Mouse (Mus musculus) heart, embryonic 10.5 days (tissue): ENCODE measurements around the gene Cyp4x1. TPM values are rescaled to one million over a fixed set of nuclear protein-coding genes. Genes with fewer than 3 reads are reported as not detected.
A peak's percentile ranks its signal among the peaks of the same experiment; 100 is the strongest.

Source experiments
- DNase-seq: peaks from one replicate; pipeline ENCODE4 v3.0.0-alpha.2; 2017; ENCODE audit warnings: low spot score
- H3K27ac ChIP-seq: fragments of 300-500 bp; sonication (generic); 2 replicates; pipeline ENCODE4 v1.5.1; 2016; ENCODE audit warnings: mild to moderate bottlenecking
- H3K27me3 ChIP-seq: fragments of 300-500 bp; sonication (generic); 2 replicates; pipeline ENCODE4 v1.6.1; 2016; ENCODE audit warnings: mild to moderate bottlenecking; ENCODE audit not compliant: poor library complexity, insufficient read depth, severe bottlenecking
- H3K36me3 ChIP-seq: fragments of 300-500 bp; sonication (generic); 2 replicates; pipeline ENCODE4 v1.6.1; 2016; ENCODE audit warnings: mild to moderate bottlenecking, moderate library complexity
- H3K4me1 ChIP-seq: fragments of 300-500 bp; sonication (generic); 2 replicates; pipeline ENCODE4 v1.6.1; 2016; ENCODE audit warnings: mild to moderate bottlenecking
- H3K4me3 ChIP-seq: fragments of 300-500 bp; sonication (generic); 2 replicates; pipeline ENCODE4 v1.5.1; 2016; ENCODE audit warnings: mild to moderate bottlenecking, moderate library complexity
- H3K9me3 ChIP-seq: fragments of 300-500 bp; sonication (generic); 2 replicates; pipeline ENCODE4 v1.6.1; 2016; ENCODE audit warnings: mild to moderate bottlenecking, moderate library complexity
- WGBS: fragments of 180-500 bp; shearing (Covaris S2); methylation state at CpG from one replicate; pipeline ENCODE4 v1.1.7; 2016; 5-methylcytosine and 5-hydroxymethylcytosine counted together
- polyA plus RNA-seq: library from polyadenylated mRNA; unstranded; fragments of >200 nt; fragmentation: Nextera tagmentation; extraction: Ambion mirVana; gene quantifications from 2 replicates; pipeline ENCODE4 v1.2.1, GENCODE M21; 2016

Gene Cyp4x1
- polyA plus RNA-seq, 1 experiment from 2014 or later: 0.21 TPM

DNA sequence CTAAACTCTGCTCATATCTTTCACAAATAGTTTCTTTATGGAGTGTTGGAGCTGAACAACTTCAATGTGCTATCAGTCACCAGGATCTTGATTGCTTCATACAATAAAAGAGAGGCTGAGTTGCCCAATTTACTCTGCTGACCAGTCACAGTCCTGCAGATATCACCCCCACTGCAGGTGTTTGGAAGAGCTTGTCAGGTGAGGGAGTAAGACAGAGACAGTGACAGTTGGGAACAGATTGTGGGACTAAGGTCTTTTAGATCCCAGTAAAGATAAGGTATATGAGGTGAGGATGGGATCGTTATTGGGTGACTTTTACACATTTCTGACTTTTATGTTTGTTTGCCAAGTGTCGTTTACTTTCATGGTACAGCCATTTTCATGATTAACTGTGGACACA lies 22.9 kb downstream of the Cyp4x1 start:
- H3K4me1 ChIP-seq: no peaks in the 10 kb centered on the region
- no peak overlapping the region for H3K27ac ChIP-seq
- 70% methylated on average over 2 of the region's 2 CpGs for WGBS
- no peak overlapping the region for H3K4me3 ChIP-seq
- no peaks in the 10 kb centered on the region for H3K36me3 ChIP-seq
- DNase-seq: no peak
- H3K9me3 ChIP-seq: no peaks in the 10 kb centered on the region
- no peaks in the 10 kb centered on the region for H3K27me3 ChIP-seq

DNA sequence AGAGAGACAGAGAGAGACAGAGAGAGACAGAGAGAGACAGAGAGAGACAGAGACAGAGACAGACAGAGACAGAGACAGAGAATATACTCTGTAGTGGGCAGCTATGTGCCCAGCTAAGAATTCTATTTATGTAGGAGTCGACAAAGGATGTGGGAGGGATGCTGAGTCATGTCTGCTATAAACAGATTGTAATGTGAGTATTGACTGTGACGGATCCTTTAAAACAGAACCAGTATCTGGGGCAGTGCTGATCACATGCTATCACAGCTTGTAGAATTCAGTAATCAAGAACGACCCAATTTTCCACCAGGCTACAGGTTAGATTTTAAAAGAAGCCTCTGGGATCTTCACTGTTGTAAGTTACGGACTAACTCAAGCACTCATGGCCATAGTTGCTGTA lies 30.6 kb downstream of the Cyp4x1 start:
- WGBS: 48% methylated on average over 4 of the region's 4 CpGs
- no peak overlapping the region for H3K4me3 ChIP-seq
- H3K27me3 ChIP-seq: peaks cover 5% of the 10 kb centered on the region; the same call in 1 of the 2 replicates
- no peaks in the 10 kb centered on the region for H3K9me3 ChIP-seq
- H3K4me1 ChIP-seq: no peaks in the 10 kb centered on the region
- H3K27ac ChIP-seq: no peak overlapping the region
- no peaks in the 10 kb centered on the region for H3K36me3 ChIP-seq
- DNase-seq: no peak

GRCm38 (mm10) chr4:115101682-115102081 lies 32.4 kb downstream of the Cyp4x1 start:
- no peak overlapping the region for H3K27ac ChIP-seq
- 41% methylated on average over 6 of the region's 6 CpGs for whole genome bisulfite sequencing
- H3K27me3 ChIP-seq: peaks cover 10% of the 10 kb centered on the region
- H3K9me3 ChIP-seq: no peaks in the 10 kb centered on the region
- H3K4me3 ChIP-seq: peak overlapping the region; percentile 29; the same call in 1 of the 2 replicates
- no peak for DNase-seq
- H3K4me1 ChIP-seq: peaks cover 4% of the 10 kb centered on the region
- H3K36me3 ChIP-seq: no peaks in the 10 kb centered on the region

DNA sequence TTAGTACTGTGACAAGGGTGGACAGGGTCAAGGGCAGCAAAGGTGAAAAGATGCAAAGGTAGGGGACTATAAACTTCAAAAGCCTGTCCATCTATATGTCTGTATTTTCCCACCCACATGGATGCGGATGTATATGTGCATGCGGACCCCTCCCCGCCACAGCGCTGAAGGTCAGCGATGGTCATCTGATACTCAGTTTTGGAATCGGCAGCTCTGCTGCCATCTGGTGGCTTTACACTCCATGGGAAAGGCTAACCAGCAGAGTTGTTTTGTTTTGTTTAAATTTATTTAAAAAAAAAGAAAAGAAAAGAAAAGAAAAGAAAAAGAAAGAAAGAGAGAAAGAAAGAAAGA lies 37.0 kb downstream of the Cyp4x1 start:
- Histone ChIP-seq H3K27ac (peak overlapping the region; percentile 75; the same call in 1 of the 2 replicates), H3K27me3 (peaks cover 54% of the 10 kb centered on the region), H3K36me3 (no peaks in the 10 kb centered on the region), H3K4me1 (peaks cover 18% of the 10 kb centered on the region), H3K4me3 (peak overlapping the region; percentile 61; the same call in 1 of the 2 replicates), H3K9me3 (no peaks in the 10 kb centered on the region)
- no peak for DNase-seq
- under 1% methylated on average over 6 of the region's 6 CpGs for WGBS

DNA sequence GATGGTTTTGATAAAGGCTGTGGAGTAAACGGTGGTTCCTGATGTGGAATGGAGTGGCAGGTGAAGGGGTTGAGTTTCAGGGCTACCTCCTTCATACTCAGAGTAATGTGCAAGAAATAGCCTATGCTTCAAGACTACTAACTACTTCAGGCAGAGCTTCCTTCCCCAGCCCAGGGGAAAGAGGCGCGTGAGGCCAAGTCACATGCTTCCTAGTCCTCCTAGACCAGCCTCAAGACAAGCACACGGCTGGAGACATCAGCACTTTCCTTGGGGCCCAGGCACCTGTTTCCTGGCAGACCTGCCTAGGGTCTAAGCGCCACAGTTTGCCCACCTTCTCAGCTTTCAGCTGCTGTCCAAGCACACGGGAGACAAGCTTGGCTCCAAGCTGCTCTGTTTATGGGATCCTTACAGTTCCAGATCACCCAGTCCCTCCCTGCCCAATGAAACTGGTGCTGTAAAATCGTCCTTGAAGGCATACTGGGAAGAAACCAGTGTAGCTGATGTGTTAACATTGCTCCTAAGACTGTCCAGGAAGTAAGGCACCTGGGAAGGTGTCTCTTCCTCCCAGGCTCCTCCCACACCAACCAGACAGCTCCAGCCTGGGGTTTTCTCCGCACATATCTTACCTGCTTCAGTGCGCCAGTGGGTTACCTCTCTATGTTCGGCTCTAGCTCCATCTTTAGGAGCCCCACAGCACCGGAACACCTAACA lies 37.5 kb downstream of the Cyp4x1 start:
- peaks cover 18% of the 10 kb centered on the region for H3K4me1 ChIP-seq
- H3K9me3 ChIP-seq: no peaks in the 10 kb centered on the region
- peak overlapping the region; percentile 75; the same call in 1 of the 2 replicates for H3K27ac ChIP-seq
- H3K27me3 ChIP-seq: peaks cover 55% of the 10 kb centered on the region
- 12% methylated on average over 11 of the region's 11 CpGs for WGBS
- H3K36me3 ChIP-seq: no peaks in the 10 kb centered on the region
- peak overlapping the region; percentile 61 for H3K4me3 ChIP-seq
- no peak for DNase-seq

GRCm38 (mm10) chr4:115095671-115096434 lies 38.2 kb downstream of the Cyp4x1 start:
- peaks cover 18% of the 10 kb centered on the region for H3K4me1 ChIP-seq
- WGBS: under 1% methylated on average over 30 of the region's 31 CpGs
- peak overlapping the region; percentile 61 for H3K4me3 ChIP-seq
- H3K27ac ChIP-seq: peak overlapping the region; percentile 54
- H3K36me3 ChIP-seq: no peaks in the 10 kb centered on the region
- H3K9me3 ChIP-seq: no peaks in the 10 kb centered on the region
- peak; percentile 98 for DNase-seq
- H3K27me3 ChIP-seq: peaks cover 59% of the 10 kb centered on the region

DNA sequence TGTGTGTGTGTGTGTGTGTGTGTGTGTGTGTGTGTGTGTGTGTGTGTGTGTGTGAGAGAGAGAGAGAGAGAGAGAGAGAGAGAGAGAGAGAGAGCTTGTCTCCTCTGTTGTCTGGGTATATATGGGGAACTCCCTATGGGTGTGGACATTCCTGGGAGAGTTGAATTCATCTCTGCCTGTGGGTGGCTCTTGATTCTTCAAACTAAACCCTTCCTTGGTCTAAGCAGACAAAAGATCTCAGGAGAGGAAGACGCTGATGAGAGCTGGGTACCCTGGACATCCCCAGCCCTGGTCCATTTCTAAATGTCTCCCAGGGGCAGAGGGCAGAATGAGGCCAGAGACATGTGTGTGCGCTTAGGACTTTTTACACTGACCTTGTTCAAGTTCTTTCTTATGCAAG lies 40.0 kb downstream of the Cyp4x1 start:
- DNase-seq: peak; percentile 72
- Histone ChIP-seq H3K27me3 (peaks cover 70% of the 10 kb centered on the region), H3K36me3 (no peaks in the 10 kb centered on the region), H3K4me1 (peaks cover 19% of the 10 kb centered on the region), H3K4me3 (no peak overlapping the region), H3K27ac (peak overlapping the region; percentile 70; the same call in 1 of the 2 replicates), H3K9me3 (no peaks in the 10 kb centered on the region)
- WGBS: 86% methylated on average over 2 of the region's 2 CpGs

DNA sequence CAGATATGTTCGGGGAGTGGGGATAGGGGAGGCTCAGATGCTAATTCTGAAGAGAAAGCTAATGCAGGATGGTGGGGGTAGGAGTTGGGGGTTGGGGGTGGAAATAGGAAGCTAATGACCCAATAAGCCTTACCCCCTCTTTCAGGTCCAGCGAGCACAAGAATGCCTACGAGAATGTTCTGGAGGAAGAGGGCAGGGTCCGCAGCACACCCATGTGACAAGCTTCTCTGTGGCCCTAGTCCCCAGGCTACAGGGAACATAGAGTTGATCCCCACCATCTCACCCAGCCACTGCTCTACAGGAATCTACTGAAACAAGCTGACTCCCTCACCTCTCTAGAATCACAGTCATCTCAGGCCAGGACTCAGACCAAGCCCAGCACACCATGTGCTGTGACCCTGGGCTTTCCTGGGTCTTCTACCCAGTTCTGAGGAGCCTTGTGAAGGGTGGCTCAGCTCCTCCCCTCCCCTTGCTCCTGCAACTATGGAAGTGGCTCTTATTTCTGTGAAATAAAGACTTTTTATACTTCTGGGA lies 40.7 kb downstream of the Cyp4x1 start:
- Histone ChIP-seq H3K27ac (peak overlapping the region; percentile 56; the same call in 1 of the 2 replicates), H3K4me3 (no peak overlapping the region), H3K4me1 (peaks cover 25% of the 10 kb centered on the region), H3K9me3 (no peaks in the 10 kb centered on the region), H3K36me3 (no peaks in the 10 kb centered on the region), H3K27me3 (peaks cover 76% of the 10 kb centered on the region)
- peak; percentile 72 for DNase-seq
- 65% methylated on average over 4 of the region's 4 CpGs for WGBS

- 77% methylated on average over 3 of the region's 3 CpGs for WGBS
- Histone ChIP-seq H3K4me3 (no peak overlapping the region), H3K9me3 (no peaks in the 10 kb centered on the region), H3K4me1 (peaks cover 22% of the 10 kb centered on the region), H3K36me3 (no peaks in the 10 kb centered on the region), H3K27ac (no peak overlapping the region), H3K27me3 (peaks cover 89% of the 10 kb centered on the region)
- no peak for DNase-seq
Observed at GRCm38 (mm10) chr4:115091806-115092205, 42.3 kb downstream of the Cyp4x1 start.

- Histone ChIP-seq H3K9me3 (no peaks in the 10 kb centered on the region), H3K4me1 (peaks cover 10% of the 10 kb centered on the region), H3K4me3 (no peak overlapping the region), H3K27ac (peak overlapping the region; percentile 12; the same call in 1 of the 2 replicates), H3K27me3 (peaks cover 82% of the 10 kb centered on the region), H3K36me3 (no peaks in the 10 kb centered on the region)
- 47% methylated on average over 2 of the region's 2 CpGs for WGBS
- no peak for DNase-seq
Observed at GRCm38 (mm10) chr4:115090592-115090991, 43.5 kb downstream of the Cyp4x1 start.

- DNase-seq: no peak
- Histone ChIP-seq H3K27me3 (peaks cover 80% of the 10 kb centered on the region), H3K36me3 (no peaks in the 10 kb centered on the region), H3K27ac (peak within 1 kb of the TSS; percentile 79), H3K4me1 (peaks cover 7% of the 10 kb centered on the region), H3K9me3 (no peaks in the 10 kb centered on the region), H3K4me3 (peak within 1 kb of the TSS; percentile 36)
- 12% methylated on average over 11 of the region's 11 CpGs for WGBS
Observed at GRCm38 (mm10) chr4:115088611-115089338, 45.3 kb downstream of the Cyp4x1 start, which contains the start of gene Pdzk1ip1. TSS of gene Pdzk1ip1 (plus strand) at chr4:115088708.

GRCm38 (mm10) chr4:115086763-115087415 lies 47.2 kb downstream of the Cyp4x1 start:
- H3K4me3 ChIP-seq: no peak overlapping the region
- peaks cover 82% of the 10 kb centered on the region for H3K27me3 ChIP-seq
- no peaks in the 10 kb centered on the region for H3K36me3 ChIP-seq
- H3K4me1 ChIP-seq: peaks cover 7% of the 10 kb centered on the region
- WGBS: 56% methylated on average over 3 of the region's 3 CpGs
- H3K9me3 ChIP-seq: no peaks in the 10 kb centered on the region
- DNase-seq: no peak
- H3K27ac ChIP-seq: no peak overlapping the region
